Mouse (Mus musculus): ENCODE data around the gene Pld1. TPM values are rescaled to one million over a fixed set of nuclear protein-coding genes. Genes with fewer than 3 reads are reported as not detected.

The Pld1 gene
- polyA plus RNA-seq, 1 experiment, result not detected

- H3K4me1 ChIP-seq (ENCODE audit: control insufficient read depth), result no peaks in the 10 kb centered on the region
- no peaks in the 10 kb centered on the region; the same call in 1 of the 2 replicates for H3K36me3 ChIP-seq (ENCODE audit: control insufficient read depth)
- TF ChIP-seq TAL1 (IDR thresholded peaks at IDR 0.05; ENCODE audit: low read length) (no peak), GATA1 (IDR thresholded peaks at IDR 0.05; ENCODE audit: low read length) (no peak)
- no peaks in the 10 kb centered on the region for H3K27me3 ChIP-seq (ENCODE audit: control insufficient read depth)
- no peak overlapping the region for H3K4me3 ChIP-seq (replicated peaks)
- H3K9me3 ChIP-seq (ENCODE audit: control insufficient read depth, low read length), result no peaks in the 10 kb centered on the region
These were observed 175.4 kb downstream of the Pld1 start for GRCm38 (mm10) chr3:28113881-28114280.

GRCm38 (mm10) chr3:28141716-28142115 is 203.2 kb downstream of the Pld1 start:
- Histone ChIP-seq H3K27me3 (ENCODE audit: control insufficient read depth) (no peaks in the 10 kb centered on the region), H3K9me3 (ENCODE audit: control insufficient read depth, low read length) (no peaks in the 10 kb centered on the region), H3K4me3 (replicated peaks) (no peak overlapping the region), H3K36me3 (ENCODE audit: control insufficient read depth) (no peaks in the 10 kb centered on the region), H3K4me1 (ENCODE audit: control insufficient read depth) (no peaks in the 10 kb centered on the region)
- TF ChIP-seq TAL1 (IDR thresholded peaks at IDR 0.05; ENCODE audit: low read length) (no peak), GATA1 (IDR thresholded peaks at IDR 0.05; ENCODE audit: low read length) (no peak)

- no peaks in the 10 kb centered on the region for H3K36me3 ChIP-seq (ENCODE audit: control insufficient read depth)
- no peaks in the 10 kb centered on the region for H3K27me3 ChIP-seq (ENCODE audit: control insufficient read depth)
- TF ChIP-seq TAL1 (IDR thresholded peaks at IDR 0.05; ENCODE audit: low read length), result no peak
- TF ChIP-seq GATA1 (IDR thresholded peaks at IDR 0.05; ENCODE audit: low read length), result no peak
- no peaks in the 10 kb centered on the region for H3K9me3 ChIP-seq (ENCODE audit: control insufficient read depth, low read length)
- H3K4me3 ChIP-seq (replicated peaks), result no peak overlapping the region
- H3K4me1 ChIP-seq (ENCODE audit: control insufficient read depth), result no peaks in the 10 kb centered on the region
These were observed 203.6 kb downstream of the Pld1 start for GRCm38 (mm10) chr3:28142121-28142520.

GRCm38 (mm10) chr3:28144676-28145075 is 206.2 kb downstream of the Pld1 start:
- no peaks in the 10 kb centered on the region for H3K4me1 ChIP-seq (ENCODE audit: control insufficient read depth)
- H3K4me3 ChIP-seq (replicated peaks), result no peak overlapping the region
- H3K36me3 ChIP-seq (ENCODE audit: control insufficient read depth), result no peaks in the 10 kb centered on the region
- H3K27me3 ChIP-seq (ENCODE audit: control insufficient read depth), result no peaks in the 10 kb centered on the region
- no peaks in the 10 kb centered on the region for H3K9me3 ChIP-seq (ENCODE audit: control insufficient read depth, low read length)
- TF ChIP-seq GATA1 (IDR thresholded peaks at IDR 0.05; ENCODE audit: low read length), result no peak
- no peak for TF ChIP-seq TAL1 (IDR thresholded peaks at IDR 0.05; ENCODE audit: low read length)

GRCm38 (mm10) chr3:28145461-28145860 is 207.0 kb downstream of the Pld1 start:
- H3K36me3 ChIP-seq (ENCODE audit: control insufficient read depth), result no peaks in the 10 kb centered on the region
- no peak overlapping the region for H3K4me3 ChIP-seq (replicated peaks)
- no peaks in the 10 kb centered on the region for H3K27me3 ChIP-seq (ENCODE audit: control insufficient read depth)
- no peak for TF ChIP-seq TAL1 (IDR thresholded peaks at IDR 0.05; ENCODE audit: low read length)
- no peaks in the 10 kb centered on the region for H3K4me1 ChIP-seq (ENCODE audit: control insufficient read depth)
- no peaks in the 10 kb centered on the region for H3K9me3 ChIP-seq (ENCODE audit: control insufficient read depth, low read length)

- TF ChIP-seq TAL1 (IDR thresholded peaks at IDR 0.05; ENCODE audit: low read length) (no peak), GATA1 (IDR thresholded peaks at IDR 0.05; ENCODE audit: low read length) (no peak)
- H3K36me3 ChIP-seq (ENCODE audit: control insufficient read depth), result no peaks in the 10 kb centered on the region
- no peaks in the 10 kb centered on the region for H3K4me1 ChIP-seq (ENCODE audit: control insufficient read depth)
These were observed 211.3 kb downstream of the Pld1 start for GRCm38 (mm10) chr3:28149656-28150256.

GRCm38 (mm10) chr3:28158006-28158405 is 219.5 kb downstream of the Pld1 start:
- Histone ChIP-seq H3K9me3 (ENCODE audit: control insufficient read depth, low read length) (no peaks in the 10 kb centered on the region), H3K4me3 (replicated peaks) (no peak overlapping the region), H3K27me3 (ENCODE audit: control insufficient read depth) (no peaks in the 10 kb centered on the region), H3K36me3 (ENCODE audit: control insufficient read depth) (no peaks in the 10 kb centered on the region), H3K4me1 (ENCODE audit: control insufficient read depth) (no peaks in the 10 kb centered on the region)
- TF ChIP-seq GATA1 (IDR thresholded peaks at IDR 0.05; ENCODE audit: low read length), result no peak

More at GRCm38 (mm10) chr3:28149656-28150256, 211.3 kb downstream of the Pld1 start:
- no peak overlapping the region for H3K4me3 ChIP-seq (replicated peaks)
- H3K27me3 ChIP-seq (ENCODE audit: control insufficient read depth), result no peaks in the 10 kb centered on the region
- H3K9me3 ChIP-seq (ENCODE audit: control insufficient read depth, low read length), result peaks cover 4% of the 10 kb centered on the region; the same call in 1 of the 2 replicates

- H3K9me3 ChIP-seq (ENCODE audit: control insufficient read depth, low read length), result no peaks in the 10 kb centered on the region
- H3K4me1 ChIP-seq (ENCODE audit: control insufficient read depth), result no peaks in the 10 kb centered on the region
- no peak for TF ChIP-seq GATA1 (IDR thresholded peaks at IDR 0.05; ENCODE audit: low read length)
- no peak for TF ChIP-seq TAL1 (IDR thresholded peaks at IDR 0.05; ENCODE audit: low read length)
- no peak overlapping the region for H3K4me3 ChIP-seq (replicated peaks)
- H3K27me3 ChIP-seq (ENCODE audit: control insufficient read depth), result no peaks in the 10 kb centered on the region
- no peaks in the 10 kb centered on the region for H3K36me3 ChIP-seq (ENCODE audit: control insufficient read depth)
These were observed 220.4 kb downstream of the Pld1 start for GRCm38 (mm10) chr3:28158916-28159315.

GRCm38 (mm10) chr3:28162346-28162745 is 223.9 kb downstream of the Pld1 start:
- TF ChIP-seq TAL1 (IDR thresholded peaks at IDR 0.05; ENCODE audit: low read length) (no peak), GATA1 (IDR thresholded peaks at IDR 0.05; ENCODE audit: low read length) (no peak)
- no peaks in the 10 kb centered on the region for H3K9me3 ChIP-seq (ENCODE audit: control insufficient read depth, low read length)
- no peaks in the 10 kb centered on the region for H3K27me3 ChIP-seq (ENCODE audit: control insufficient read depth)
- H3K36me3 ChIP-seq (ENCODE audit: control insufficient read depth), result no peaks in the 10 kb centered on the region
- H3K4me1 ChIP-seq (ENCODE audit: control insufficient read depth), result no peaks in the 10 kb centered on the region
- H3K4me3 ChIP-seq (replicated peaks), result no peak overlapping the region

- TF ChIP-seq GATA1 (IDR thresholded peaks at IDR 0.05; ENCODE audit: low read length) (no peak), TAL1 (IDR thresholded peaks at IDR 0.05; ENCODE audit: low read length) (no peak)
- Histone ChIP-seq H3K9me3 (ENCODE audit: control insufficient read depth, low read length) (no peaks in the 10 kb centered on the region), H3K36me3 (ENCODE audit: control insufficient read depth) (no peaks in the 10 kb centered on the region), H3K4me1 (ENCODE audit: control insufficient read depth) (no peaks in the 10 kb centered on the region), H3K4me3 (replicated peaks) (no peak overlapping the region), H3K27me3 (ENCODE audit: control insufficient read depth) (no peaks in the 10 kb centered on the region)
These were observed 226.2 kb downstream of the Pld1 start for GRCm38 (mm10) chr3:28164678-28165077.
